Mouse (Mus musculus) kidney, adult 18-20 months (tissue): ENCODE data around the gene Mindy3.

Source experiments
- DNase-seq: peaks from one replicate; pipeline ENCODE4 v3.0.0; 2021

The Mindy3 gene

DNA sequence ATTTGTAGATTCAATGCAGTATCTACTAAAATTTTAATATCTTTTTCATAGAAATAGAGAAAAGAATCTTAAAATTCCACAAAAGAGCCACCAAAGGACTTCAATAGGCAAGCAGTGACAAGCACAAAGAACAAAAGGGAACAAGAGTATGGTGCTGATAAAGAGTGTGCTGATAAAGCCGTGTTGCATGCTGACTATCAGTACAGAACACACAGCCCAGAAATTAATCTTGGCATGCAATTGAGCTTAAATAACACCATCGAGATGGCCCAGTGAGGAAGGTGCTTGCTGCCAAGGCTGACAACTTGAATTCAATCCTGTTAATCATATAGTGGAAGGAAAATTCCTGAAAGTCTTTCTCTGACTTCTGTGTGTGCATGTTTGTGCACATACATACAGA is 50.8 kb downstream of the Mindy3 start:
- DNase-seq = no peak

DNA sequence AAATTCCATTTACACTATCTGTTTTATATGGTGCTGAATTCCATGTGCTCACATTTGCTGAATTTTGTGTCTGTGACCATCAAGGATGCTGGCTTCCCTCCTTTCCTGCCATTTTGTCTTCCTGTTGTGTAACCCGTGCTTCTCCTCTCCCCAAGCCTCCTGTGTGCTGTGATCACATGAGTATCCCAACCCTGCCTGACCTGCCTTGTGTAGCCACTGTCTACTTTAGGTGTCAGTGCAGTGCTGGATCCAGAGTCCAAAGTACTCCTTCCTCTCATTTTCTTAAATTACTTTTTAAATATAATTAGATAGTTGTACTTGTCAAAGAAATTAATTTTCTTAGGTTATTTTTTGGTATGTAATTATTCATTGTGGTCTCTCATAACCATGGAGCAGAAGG is 51.3 kb downstream of the Mindy3 start:
- DNase-seq = no peak

DNA sequence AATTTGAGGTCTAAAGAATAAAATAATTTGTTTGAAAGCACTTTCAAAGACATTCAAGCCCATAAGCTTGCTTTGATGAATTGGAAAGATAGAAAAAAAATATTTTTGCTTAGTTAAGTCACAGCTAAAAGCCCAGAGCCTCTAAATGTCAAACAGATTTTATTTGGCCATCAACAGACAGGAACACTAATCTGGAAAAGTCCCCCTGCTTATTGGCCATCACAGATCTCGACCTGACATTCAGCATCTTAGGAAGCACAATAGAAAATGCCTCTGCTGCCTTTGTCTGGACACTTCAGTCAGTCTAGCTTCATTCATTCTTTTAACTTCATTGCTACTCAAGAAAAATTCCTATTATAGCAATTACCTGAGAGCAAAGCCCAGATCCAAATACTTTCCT is 58.0 kb downstream of the Mindy3 start:
- no peak for DNase-seq

DNA sequence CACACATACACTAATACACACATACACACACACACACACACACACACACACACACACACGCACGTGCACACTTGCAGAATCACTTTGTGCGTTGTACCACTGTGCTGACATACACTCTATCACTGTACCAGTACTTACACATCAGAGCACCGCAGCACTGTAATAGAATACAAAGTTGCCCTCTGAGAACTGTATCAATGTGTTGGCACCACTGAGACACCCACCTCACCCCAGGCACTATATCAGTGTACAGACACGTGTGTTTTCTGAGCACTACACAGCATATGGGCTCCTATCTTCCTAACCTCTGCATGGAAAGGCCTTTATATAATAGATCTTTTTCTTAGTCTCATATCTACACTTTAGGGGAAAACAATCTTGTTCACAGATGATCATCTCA is 64.4 kb downstream of the Mindy3 start:
- no peak for DNase-seq

DNA sequence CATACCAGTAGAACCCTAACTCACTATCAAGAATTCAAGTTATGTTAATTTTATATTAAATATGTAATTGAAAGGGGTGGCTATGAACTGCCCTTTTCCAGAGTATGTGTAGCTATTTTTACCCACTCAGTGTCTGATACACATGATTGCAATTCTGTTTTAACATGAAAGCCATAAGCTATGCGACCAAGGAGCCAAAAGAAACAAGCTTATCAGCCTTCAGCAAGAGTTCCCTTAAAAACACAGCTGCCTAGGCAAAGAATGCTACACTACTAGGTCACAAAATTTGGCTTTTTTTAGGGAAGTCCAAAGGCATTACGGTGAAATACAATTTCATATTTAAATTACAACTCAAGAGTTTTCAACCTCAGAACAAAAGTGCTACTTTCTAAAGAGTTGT is 70.4 kb downstream of the Mindy3 start:
- DNase-seq = no peak

DNA sequence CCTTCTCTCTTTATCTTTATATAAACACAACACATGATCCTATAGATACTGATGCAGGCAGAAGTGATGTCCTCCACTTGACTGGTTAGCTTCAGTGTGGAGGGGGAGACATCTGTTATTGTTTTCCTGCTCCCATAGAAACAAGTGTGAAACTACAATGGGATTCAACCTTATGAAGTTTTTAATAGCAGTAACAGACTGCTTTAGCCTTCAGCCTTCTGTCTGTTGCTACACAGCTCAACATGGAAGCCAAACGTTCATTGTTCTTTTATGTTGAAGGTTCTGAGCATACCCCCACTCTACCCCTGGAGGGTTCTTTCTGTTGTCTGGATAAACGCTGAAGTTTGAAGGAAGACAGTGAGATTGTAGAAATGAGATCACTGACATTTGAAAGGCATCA is 87.3 kb downstream of the Mindy3 start:
- no peak for DNase-seq

DNA sequence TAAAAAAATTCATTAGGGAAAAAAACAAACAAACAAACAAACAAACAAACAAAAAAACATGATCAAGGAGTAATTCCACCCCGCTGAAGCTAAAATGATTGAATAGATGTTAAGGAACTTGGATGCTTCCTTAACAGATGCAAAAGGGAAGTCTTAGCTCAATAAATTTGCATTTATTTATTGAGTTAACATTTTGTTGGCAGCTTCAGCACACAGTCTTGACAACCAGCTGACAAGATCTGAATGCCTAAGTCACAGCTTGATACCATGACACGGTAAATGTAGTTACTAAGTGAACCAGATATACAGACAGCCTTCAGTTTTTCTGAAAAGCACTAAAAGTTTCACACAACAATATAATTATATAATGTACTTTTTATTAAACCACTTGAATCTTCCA is 89.7 kb downstream of the Mindy3 start:
- no peak for DNase-seq

DNA sequence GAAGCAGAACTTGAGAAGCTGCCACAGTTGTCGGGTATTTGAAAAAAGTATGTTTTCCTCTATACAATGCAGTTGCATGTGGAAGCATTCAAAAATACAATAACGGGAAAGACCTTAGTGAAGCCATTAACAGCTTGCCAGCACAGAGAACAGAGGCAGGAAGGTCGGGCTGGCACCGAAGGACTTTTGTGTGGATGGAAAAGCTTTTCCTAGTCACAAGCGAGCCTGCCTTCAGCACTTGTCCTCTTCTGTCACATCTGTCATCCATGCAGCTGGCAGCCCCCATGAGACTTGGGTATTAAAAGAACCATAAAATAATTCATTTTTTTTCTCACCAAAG is 90.2 kb downstream of the Mindy3 start:
- DNase-seq = no peak

DNA sequence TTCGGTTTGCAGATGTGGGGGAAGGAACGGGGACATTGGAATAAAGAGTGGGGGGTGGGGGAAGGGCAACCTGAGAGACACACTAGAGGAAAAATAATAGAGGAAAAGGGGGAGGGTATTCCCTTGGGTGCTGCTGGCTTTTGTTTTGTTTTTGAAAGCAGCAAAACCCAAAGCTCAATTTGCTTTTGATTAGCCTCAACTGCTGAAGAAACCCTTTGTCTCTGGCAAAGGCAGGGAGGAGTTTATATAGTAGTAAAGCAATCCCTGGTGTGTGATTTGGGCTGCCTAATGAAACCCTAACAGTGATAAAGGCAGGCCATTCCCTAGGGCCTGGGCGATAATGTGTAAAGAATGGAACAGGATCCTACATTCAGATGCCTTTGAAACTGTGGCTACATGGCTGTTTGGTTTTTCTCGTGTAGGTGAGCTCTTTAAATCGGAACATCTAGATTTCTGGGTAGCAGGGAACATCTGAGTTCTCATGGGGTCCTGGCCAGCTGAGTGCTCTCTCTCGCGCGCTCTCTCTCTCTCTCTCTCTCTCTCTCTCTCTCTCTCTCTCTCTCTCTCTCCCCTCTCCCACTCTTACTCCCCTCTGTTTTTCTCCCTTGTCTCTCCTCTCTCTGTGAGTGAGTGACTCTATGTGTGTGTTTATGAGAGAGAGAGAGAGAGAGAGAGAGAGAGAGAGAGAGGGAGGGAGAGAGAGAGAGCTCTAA is 90.8 kb downstream of the Mindy3 start:
- DNase-seq = no peak

DNA sequence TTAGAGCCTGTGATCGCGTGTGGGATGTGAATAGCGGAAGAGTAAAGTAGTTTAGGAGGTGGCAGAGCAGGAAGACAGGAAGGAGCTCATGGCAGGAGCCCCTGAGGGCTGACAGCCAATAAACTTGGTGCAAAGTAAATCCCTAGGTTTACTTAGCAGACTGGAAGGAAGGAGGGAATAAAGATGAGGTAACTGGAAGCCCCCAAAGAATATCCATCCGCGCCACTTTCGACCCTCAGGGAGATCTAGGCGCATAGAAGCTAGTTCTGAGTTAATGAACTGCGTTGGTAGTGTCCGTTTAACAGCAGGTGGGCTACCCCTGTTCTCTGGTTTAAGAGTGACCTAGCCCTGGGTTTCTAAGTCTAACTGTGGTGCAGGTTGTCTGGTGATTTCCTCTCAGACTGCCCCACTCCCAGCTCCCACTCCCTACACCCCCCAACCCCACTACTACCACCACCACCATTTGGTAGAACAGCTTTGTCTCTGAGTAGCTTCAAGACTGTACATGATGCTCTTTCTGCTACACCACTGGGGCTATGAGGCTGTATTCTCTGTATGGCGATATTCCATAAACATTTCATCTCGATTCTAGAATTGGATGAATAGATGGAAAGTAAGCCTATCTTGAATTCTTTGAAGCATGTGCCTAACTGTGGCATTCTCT is 91.4 kb downstream of the Mindy3 start:
- no peak for DNase-seq

DNA sequence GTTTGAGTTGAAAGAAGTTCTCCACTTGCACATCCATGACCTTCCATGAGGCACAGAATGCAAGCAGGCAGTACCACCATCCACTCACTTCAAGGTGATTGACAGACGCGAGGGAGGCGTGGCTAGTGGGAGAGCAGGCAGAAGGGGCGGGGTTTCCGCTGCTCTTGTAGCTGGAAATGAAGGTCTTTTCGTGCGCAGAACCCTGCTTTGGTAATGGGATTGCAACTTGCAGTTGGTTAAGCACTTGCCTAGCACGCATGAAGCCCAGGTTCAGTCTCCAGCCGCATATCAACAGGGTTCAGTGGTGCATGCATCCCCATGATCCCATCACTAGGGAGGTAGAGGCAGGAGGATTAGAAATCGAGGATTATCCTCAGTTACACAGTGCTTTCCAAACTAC is 92.1 kb downstream of the Mindy3 start:
- peak; percentile 9 for DNase-seq

DNA sequence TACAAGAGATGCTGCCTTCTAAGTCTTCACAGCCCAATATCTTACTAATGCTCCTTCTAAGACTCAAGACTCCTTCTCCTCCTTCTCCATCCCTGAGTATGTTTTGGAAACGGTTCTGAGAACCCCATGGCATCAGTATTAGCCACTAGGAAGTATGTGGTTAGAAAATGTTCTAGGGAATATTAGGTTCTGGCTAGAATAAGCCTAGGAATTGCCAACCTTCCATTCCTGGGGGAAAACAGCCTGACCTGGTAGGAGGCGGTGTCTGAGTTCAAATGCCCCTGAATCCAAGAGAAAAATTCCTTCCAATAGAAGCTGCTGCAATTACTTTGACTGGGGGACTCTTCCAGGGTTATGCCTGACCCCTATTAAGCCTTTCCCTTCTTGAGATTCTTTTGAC is 93.4 kb downstream of the Mindy3 start:
- no peak for DNase-seq

DNA sequence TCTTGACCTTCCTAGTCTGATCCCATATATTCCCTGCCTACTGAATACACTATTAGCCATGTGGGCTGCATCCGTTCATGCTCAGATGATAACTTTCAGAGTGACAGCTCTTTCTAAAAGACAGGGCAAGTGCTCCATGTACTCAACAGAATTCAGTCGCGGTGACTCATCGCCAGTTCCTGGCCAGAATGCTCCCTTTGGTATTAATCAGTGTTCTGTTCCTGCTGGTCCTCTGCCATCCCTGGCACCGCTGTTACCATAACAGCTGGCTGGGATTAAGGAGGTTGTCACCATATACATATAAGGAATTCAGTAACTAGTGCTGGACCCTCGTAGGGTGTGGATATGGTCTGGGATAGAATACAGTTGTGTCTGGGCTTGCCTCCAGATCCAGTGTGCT is 93.9 kb downstream of the Mindy3 start:
- DNase-seq = peak; percentile 3

DNA sequence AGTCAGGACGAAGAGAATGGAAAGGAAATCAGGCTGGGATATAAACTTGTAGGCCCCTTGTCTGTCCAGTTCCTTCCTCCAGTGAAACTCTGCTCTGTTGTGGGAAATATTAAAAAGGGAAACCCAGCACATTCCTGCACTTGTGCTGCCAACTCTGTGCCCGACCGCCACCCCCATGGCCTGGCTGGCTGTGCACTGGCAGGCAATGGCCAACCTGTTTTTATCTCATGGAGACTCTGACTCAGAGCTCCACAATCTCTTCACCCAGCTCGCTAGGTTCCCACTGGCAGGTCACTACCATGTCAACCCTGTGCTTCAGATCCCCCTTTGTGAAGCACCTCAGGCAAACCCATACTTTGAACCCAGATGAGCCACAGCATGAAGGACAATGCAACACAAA is 98.4 kb downstream of the Mindy3 start:
- DNase-seq = no peak

DNA sequence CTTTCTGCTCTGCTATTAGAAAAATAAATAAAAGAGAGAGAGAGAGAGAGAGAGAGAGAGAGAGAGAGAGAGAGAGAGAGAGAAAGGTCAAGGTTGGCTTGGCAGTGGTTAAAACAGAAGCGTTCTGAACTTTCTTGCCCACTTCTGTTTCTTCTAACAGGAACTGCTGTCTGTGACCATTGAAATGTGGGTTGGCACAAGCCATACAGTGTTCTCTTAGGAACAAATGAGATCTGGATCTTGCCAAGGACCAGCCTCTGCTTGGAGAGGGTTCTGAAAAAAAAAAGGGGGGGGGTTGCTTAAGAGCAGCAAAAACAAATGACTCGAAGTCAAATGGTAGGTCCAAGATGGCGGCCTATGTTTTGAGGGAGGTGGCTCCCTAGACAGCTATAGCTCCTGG is 100.6 kb downstream of the Mindy3 start:
- DNase-seq = no peak

DNA sequence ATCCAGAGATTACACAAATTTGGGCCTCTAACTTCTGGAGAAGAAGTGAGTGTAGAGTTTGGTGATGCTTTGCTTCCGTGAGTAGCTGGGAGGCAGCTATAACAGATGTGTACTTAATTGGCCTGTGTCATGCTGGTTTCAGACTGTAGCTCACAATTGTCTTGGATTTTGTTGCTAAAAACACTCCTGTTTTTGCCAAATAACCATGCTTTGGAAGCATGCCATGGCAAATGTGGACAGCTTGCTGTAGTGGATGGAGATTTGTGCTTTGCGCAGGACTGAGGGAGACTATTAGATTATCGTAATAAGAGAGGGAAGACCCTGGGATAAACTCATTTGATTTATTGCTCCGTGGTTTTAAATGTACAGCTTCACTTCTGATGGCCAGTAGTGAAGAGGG is 101.2 kb downstream of the Mindy3 start:
- no peak for DNase-seq

DNA sequence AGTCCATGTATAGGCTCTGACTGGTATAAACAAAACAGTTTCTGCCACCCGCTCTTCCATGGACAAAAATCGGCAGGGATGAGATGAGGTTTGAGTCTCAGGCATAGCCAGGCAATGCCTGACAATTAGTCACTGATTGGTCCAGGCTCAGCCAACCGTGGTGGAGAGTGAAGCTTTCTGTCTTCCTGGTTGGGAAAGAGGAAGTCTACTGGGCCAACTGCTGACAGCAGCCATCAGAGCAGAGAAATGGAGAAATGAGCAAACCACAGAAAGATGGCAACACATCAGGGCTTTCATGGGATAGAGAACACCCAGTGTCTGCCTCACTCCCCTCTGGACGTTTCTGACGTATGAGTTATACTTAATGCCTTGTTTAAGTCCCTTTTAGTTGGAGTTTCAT is 101.9 kb downstream of the Mindy3 start:
- no peak for DNase-seq

DNA sequence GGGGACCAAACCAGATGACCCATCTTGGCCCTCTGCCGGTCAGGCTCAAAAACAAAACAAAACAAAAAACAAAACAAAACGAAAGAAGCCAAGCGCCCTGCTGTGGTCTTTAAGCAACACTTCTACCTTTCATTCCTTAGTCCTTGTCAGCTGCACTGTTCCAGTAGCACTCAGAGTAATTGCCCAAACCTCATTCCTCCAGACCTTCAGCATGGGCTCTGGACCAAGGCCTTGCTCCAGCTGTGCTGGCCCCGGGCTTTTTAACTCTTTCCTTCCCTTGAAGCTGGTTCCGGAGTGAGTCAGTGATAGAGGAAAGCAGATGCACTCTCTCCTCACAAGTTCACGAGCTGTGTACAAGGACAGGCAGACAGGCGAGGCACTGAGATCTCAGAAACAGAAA is 102.9 kb downstream of the Mindy3 start:
- DNase-seq = no peak

DNA sequence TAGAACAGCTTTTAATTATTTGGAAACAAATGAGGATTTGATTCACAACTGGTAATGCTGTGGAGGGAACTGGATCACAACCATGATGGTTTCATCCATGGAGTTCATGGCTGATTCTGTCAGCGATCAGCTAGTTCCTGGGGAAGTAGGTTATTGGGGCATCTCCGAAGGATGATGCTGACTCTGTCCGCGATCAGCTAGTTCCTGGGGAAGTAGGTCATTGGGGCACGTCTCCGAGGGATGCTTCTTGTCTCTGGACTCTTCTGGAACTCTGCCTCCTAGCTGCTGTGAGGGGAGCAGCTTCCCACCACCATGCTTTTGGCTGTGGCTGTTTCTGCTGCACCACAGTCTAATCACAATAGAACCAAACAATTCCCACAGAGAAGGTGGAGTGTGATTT is 105.2 kb downstream of the Mindy3 start:
- no peak for DNase-seq

DNA sequence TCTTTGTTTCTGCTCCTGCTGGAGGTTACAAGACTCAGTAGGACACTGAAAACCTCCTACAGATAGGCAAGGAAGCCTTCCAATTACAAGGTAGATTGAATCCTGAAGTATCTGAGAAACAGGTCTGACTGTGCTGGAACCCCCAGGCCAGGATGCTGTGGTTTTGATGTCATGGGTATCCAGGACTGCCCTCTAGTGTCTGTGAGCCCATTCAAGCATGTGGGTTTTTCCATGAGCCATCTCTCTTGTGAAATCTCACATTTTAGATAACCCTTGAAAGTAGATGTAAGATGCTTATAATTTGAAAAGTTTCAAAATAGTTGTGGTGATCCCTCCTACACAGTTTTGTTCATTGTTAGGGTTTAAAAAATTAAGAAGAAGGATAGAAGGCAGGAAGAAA is 110.8 kb downstream of the Mindy3 start:
- DNase-seq = no peak

DNA sequence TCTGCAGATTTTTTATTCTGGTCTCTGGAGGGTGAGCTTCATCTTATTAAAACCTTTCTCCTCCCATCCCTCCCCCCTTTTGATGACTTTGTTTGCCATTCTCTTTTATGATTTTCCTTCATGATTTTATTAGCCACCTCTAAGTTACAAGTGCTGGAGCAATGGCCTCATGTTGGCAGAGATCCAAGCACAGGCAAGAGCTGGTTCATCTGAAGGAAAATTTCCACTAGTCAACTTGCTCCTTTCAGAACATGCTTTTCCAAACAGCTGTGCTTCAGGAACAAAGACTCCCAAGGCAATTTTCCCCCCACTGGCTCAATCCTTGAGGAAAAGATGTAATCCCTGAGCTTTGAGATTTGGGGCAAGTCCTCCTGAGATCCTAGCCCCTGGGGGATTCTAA is 112.0 kb downstream of the Mindy3 start:
- DNase-seq = no peak

DNA sequence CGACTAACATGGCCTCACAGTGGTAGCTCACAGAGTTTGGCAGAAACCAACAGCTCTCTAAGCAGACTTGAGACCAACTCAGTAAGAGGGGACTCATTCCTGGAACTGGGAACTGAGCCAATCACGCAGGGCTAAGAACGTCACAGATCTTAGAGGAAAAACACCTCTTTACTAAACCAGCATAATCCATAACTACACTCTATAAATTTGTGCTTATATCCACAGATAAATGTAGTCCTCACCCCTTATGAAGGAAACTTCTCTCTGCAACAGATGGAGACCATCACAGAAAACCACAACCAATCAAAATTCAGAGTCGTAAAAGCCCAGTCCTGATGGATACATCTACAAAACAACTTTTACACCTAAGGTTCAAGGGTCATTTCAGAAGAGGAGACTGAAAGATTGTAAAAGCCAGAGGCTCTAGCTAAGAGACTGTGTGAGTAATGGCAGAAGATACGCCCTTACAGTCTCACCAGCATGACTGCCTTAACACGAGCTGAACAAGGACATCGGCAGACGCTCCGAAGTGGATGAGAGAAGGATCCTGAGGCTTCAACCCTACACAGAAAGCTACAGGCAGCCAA is 114.1 kb downstream of the Mindy3 start:
- no peak for DNase-seq

DNA sequence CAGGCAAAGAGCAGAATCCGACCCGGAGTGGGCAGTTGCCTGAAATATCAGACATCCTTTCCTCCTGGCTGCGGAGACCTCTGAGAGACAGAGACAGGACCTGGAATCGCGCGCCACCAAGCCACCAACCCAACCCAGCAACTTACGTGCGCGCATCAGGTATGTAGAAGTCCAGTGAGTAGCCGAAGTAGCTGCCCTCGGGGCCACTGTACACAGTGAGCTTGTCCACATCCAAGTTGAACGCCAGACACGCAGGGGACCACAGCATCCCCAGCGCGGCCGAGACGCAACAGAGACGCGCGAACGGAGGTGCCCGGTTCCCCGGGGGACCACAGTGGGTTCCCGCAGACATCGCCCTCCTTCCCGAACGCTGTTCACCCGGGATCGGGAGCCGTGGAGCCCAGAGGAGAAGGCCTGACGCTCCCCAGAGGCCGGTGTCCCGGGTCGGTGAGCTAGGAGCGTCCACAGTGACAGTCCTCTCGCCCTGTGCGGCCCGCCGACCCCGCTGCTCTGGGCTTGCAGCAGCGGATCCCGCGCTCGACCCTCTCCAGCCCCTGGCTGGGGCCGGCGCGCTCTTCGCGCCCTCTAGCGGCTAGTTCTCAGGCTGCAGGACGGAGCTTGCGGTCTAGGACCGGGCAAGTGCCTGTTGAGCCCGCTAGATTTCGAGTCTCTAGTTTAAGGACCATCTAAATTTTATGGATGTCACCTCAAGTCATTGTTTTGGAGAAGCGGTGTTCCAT is 117.7 kb downstream of the Mindy3 start, which contains the start of gene Itga8:
Gene Itga8, minus strand, starts transcription at position 492 of the 740 bp plus-strand sequence.
- peak; percentile 82 for DNase-seq
